Mouse (Mus musculus): ENCODE data around the gene Vps37b. TPM values are rescaled to one million over a fixed set of nuclear protein-coding genes. Genes with fewer than 3 reads are reported as not detected.

Gene Vps37b
- total RNA-seq, 2 experiments from 2014 or later: 41.2 to 47.2 TPM

DNA sequence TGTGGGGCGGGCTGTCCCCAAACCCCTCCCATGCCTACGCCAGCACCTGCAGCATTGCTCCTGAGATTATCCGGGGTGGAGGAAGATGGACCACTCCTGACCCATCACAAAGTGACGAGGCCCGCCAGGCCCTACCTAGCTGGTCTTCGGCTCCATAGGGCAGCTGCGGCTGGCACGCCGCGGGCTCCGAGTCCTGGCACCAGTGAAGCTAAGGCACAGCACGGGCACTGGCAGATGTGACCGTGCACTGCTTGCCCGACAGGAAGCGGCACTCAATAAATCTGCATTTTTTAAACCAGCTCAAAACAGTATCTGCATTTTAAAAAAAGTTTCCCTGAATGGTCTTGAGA lies 26.9 kb downstream of the Vps37b start:
- DNase-seq (ENCODE audit: extremely low spot score in 1 of 2, low spot score in 1 of 2): no peak

DNA sequence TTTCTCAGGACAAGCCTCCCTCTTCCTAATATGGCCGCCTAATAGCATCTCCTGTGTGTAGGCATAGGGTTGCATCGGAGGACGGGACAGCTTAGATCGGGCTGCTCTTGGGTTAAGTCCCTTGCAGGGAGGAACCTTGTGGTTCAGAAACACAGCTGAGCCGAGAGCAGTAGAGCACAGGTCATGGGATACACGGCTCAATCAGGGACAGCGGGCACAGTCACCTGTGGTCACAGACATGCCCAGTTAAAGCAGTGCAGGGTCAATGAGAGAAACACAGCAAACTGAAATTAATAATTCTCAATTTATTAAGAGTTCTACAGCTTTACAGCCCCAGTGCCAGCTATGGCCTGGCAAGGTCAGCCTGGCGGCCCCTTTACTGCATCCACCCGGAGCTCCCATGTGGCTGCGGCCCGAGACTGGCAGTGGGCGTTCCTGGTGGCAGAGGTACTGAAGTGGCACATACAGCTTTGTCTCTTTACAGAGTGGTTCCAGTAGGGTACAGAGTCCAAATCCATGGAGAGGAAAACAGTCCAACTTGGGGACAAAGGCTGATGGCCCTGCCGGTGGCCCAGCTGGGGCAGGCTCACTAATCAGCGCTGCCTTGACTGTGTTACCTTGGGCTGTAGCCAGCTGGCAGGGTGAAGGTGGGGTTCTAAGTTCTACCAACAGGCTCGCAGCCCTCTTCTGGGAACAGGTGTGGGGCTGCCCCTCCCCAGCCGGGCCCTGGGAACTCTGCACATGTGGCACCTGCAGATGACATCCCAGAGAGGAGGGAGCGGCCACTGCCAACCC lies 27.5 kb downstream of the Vps37b start:
- no peak for DNase-seq (ENCODE audit: extremely low spot score in 1 of 2, low spot score in 1 of 2)

DNA sequence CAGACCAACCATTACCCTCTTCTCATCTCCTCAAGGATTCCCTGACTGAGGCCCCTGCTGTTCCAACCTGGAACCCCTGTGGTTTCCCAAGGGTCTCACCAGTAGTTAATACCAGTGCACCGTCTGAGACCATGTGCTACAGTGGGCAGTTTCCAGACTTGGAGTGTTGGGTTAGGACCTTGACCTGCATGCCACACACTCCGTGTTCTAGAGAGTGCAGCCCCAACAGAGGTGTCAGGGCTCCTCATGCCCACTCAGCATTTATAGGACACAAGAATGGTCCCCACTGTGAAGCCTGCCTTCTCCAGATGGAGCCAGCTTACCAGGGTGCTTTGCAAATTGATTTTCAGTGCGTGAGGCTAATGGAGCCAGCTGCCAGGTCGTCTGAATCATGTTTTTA lies 28.7 kb downstream of the Vps37b start:
- DNase-seq (ENCODE audit: extremely low spot score in 1 of 2, low spot score in 1 of 2): no peak

DNA sequence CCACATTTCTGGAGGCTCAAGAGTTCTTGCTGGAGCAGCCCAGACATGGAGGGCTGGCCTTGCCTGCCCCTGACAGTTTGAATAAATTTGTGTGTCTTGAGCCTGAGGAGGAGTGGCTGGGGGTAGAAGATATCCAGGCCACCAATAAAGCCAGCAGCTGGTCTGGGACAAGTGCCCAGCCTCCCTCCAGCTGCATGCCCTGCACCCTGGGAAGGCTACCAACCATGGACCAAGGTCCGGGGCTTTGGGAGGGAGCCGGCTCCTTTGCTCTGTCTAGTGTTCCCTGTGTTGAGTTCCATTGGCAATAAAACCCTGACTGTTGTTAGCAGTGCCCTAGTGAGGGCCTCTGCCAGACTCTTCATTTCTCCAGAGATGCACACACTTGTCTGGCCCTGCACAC lies 29.2 kb downstream of the Vps37b start:
- DNase-seq (ENCODE audit: extremely low spot score in 1 of 2, low spot score in 1 of 2): no peak

DNA sequence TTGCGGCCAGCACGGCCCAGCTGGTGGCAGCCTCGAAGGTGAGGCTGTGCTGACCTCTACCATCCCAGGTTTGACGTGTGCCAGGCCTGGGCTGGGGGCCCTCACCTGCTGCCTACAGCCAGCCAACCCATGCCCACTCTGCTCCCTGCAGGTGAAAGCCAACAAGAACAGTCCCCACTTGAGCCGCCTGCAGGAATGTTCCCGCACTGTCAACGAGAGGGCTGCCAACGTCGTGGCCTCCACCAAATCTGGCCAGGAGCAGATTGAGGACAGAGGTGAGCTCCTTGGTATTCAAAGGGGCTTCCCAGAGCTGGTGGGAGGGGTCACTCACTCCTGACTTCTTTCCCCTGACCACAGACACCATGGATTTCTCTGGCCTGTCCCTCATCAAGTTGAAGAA lies 30.8 kb downstream of the Vps37b start:
- DNase-seq (ENCODE audit: extremely low spot score in 1 of 2, low spot score in 1 of 2): no peak

DNA sequence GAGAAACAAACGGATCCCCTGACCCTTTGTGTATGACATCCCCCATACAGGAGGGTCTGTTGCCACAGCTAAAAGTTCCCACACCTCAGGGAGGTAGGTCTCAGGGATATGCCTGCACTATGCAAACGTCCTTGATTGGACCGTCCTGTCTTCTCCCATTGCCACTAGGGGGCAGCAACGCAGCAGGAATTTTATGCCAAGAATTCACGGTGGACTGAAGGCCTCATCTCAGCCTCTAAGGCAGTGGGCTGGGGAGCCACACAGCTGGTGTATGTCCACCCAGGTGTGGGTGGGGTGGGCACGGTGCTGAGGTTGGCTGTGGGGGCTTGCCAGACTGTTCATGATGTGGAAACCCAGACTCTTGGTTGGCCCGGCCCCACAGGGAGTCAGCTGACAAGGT lies 31.2 kb downstream of the Vps37b start:
- peak; percentile 90 to 99 for DNase-seq (ENCODE audit: extremely low spot score in 1 of 2, low spot score in 1 of 2)

DNA sequence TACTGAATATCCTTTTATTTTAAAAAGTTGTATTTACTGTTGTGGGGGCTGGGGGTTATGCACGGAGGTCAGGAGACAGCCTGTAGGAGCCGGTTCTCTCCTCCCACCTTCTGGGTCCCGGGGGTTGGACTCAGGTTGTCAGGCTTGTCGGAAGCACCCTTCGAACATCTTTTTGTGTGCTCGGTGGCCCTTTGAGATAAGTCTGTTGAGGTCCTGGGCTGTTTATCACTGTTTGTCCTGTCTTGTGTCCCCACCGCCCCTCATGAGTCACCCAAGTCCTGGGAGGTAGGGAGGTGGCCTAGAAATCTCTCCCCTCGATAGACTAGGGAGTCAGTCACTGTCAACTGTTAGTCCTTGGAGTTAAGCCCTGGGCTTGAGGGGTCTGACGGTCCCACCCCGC lies 33.7 kb downstream of the Vps37b start:
- DNase-seq (ENCODE audit: extremely low spot score in 1 of 2, low spot score in 1 of 2): no peak

DNA sequence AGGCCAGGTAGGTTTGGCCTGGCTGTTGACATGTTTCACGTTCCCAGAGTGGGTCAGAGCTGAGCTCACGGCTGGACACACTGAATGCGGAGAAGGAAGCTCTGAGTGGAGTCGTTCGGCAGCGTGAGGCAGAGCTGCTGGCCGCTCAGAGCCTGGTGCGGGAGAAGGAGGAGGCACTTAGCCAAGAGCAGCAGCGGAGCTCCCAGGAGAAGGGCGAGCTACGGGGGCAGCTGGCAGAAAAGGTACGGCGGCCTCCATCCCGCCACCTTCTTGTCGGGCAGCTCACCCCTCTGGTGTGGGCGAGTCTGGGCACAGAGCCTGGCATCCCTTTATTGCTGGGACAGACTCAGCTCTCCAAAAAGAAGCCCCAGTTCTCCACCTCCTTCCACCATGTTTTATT lies 34.3 kb downstream of the Vps37b start:
- DNase-seq (ENCODE audit: extremely low spot score in 1 of 2, low spot score in 1 of 2): no peak

DNA sequence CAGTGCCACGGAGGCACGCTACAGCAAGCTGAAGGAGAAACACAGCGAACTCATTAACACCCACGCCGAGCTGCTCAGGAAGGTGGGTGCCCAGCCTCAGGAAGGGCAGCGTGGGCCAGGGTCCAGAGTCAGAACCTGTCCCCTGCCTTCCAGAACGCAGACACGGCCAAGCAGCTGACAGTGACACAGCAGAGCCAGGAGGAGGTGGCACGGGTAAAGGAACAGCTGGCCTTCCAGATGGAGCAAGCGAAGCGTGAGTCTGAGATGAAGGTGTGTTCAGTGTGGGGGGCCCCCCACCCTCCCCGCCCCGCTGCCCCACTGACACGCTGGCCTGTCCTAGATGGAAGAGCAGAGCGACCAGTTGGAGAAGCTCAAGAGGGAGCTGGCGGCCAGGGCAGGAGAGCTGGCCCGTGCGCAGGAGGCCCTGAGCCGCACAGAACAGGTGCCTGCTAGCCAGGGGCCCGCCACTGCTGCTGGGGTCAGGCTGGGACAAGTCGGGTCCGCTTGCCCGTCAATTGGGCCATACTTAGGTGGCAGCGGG lies 34.8 kb downstream of the Vps37b start:
- no peak for DNase-seq (ENCODE audit: extremely low spot score in 1 of 2, low spot score in 1 of 2)

DNA sequence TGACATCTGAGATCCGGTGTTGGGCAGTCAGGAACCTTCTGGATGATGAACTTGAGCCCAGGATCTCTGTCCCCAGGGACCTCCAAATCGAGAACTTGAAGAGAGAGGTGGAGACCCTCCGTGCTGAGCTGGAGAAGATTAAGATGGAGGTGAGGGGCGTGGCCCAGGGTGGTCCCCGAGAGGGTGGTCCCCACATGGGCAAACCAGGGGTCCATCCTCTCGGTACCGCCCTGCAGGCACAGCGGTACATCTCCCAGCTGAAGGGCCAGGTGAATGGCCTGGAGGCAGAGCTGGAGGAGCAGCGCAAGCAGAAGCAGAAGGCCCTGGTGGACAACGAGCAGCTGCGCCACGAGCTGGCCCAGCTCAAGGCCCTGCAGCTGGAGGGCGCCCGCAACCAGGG lies 35.4 kb downstream of the Vps37b start:
- no peak for DNase-seq (ENCODE audit: extremely low spot score in 1 of 2, low spot score in 1 of 2)

DNA sequence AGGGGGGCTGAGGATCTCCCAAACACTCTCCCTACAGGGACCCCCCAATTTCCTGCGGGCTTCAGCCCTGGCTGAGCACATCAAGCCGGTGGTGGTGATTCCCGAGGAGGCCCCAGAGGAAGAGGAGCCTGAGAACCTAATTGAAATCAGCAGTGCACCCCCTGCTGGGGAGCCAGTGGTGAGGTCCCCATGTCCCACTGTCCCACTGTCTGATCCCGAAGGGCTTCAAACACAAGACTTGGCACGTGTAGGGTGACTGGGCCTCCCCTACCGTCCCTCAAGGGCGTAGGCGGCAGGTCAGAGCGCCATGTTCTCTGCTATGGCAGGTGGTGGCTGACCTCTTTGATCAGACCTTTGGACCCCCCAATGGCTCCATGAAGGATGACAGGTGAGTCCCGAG lies 35.9 kb downstream of the Vps37b start:
- DNase-seq (ENCODE audit: extremely low spot score in 1 of 2, low spot score in 1 of 2): peak in 1 of 2 experiments; percentile 62

DNA sequence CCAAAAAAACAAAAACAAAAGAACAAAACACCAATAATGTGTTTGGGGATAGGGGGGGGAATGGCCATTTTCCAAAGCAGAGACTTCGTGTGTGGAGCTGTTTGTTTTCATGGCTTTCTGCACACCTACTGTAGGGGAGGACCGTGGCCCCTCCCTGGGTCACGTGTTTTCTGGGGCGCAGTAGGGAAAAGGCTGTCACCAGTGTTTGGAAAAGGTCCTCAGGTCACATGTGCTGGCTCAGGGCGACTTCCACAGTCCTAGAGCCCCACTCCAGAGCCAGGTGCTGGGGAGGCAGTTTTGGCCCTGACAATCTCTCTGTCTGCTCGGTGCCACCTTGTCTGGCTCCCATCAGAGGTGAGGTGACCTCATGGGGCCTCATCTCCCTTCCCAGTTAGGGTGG lies 36.7 kb downstream of the Vps37b start:
- DNase-seq (ENCODE audit: extremely low spot score in 1 of 2, low spot score in 1 of 2): no peak

DNA sequence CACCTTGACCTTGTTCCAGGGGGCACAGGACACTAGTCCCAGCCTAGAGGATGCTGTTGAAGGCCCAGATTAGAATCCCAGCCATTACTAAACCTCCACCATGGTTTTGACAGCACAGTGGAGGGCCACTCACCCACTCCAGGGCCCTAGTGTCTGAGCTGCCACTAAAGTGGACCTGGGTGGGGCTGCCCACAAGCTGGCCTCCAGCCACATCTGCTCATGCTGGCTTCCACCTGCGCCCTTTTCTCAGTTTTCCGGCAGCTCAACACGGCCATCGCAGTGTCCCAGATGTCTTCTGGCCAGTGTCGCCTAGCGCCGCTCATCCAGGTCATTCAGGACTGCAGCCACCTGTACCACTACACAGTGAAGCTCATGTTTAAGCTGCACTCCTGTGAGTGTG lies 37.6 kb downstream of the Vps37b start:
- no peak for DNase-seq (ENCODE audit: extremely low spot score in 1 of 2, low spot score in 1 of 2)

DNA sequence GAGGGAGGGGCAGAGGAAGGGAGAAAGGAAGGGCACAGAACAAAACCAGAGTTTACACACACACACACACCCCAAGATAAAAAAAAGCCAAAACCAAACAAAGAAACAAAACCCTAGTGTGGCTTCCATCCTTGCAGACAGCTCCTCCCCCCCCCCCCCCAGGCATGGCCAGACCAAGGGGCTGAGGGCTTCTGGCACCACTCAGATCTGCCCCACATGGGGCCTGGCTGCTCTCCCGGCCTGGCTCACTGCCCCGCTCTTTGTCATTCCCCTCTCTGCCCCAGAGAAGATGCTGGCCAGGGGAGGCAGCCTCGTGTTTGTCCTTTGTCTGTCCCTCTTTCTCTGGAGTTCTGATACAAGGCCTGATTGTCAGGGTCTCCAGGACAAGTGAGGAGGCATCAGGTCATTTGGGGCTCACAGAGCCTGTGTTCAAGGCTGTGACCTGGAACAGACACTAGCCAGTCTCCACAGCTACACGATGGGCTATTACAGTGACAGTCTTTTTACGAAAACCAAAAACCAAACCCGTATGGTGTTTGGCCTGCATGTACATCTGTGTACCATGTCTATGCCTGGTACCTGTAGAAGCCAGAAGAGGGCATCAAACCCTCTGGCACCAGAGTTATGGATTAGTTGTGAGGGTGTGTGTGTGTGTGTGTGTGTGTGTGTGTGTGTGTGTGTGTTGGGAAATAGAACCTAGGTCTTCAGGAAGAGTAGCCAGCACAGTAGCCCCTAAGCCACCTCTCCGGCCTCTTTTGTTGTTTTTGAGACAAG lies 38.6 kb downstream of the Vps37b start:
- peak in 1 of 2 experiments; percentile 73 for DNase-seq (ENCODE audit: extremely low spot score in 1 of 2, low spot score in 1 of 2)

DNA sequence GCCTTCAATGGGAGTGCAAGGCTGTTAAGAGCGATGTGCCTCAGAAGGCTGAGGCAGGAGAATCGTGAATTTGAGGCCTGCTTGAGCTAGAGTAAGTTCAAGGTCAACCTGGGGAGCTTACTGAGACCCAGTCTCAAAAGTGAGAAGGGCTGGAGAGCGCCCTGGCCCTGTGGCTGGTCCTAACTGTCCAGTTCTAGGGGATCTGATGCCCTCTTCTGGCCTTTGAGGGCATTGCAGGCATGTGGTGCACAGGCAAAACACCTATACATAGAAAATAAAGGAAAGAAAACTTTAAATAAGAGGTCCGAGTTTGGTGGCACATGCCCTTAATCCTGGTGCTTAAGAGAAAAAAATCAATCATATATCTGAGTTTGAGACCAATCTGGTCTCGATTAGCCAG lies 39.3 kb downstream of the Vps37b start:
- DNase-seq (ENCODE audit: extremely low spot score in 1 of 2, low spot score in 1 of 2): peak; percentile 75 to 94

DNA sequence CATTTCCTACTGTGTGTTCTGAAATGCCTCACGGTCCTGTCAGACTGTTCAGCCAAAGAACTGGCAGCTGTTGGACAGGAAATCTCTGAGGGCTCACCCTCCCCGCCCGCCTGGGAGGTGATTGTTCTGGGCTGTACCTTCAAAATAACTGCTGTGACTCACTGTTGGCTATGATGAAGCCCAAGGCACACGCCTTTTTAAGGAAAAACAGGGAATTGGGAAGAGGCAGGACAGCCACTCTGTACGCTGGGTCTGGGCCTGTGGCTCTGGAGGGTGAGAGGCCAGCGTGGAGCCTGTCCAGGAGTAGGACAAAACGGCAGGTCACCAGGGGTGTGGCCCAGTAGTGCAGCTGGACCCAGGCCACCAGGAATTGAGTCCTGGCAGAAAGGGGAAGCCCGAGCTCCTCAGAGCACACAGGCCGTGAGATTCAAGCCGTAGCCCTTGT lies 39.9 kb downstream of the Vps37b start:
- no peak for DNase-seq (ENCODE audit: extremely low spot score in 1 of 2, low spot score in 1 of 2)

DNA sequence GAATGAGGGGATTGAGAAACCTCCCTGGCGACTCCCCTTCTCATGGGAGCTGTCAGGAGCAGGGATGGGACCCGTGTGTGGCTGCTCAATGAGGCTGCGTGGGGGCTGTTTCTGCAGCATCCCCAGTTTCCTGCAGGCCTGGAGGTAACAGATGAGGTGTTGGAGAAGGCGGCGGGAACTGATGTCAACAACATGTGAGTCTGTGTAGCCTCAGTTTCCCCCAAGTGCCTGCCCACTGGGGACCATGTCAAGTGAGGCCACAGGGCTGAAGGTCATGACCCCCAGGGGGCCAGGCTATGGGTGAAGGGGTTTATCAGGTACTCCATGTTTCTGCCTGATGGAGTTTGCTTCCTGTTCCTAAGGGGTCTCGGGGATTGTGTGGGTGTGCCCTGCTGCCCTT lies 40.7 kb downstream of the Vps37b start:
- DNase-seq (ENCODE audit: extremely low spot score in 1 of 2, low spot score in 1 of 2): no peak

DNA sequence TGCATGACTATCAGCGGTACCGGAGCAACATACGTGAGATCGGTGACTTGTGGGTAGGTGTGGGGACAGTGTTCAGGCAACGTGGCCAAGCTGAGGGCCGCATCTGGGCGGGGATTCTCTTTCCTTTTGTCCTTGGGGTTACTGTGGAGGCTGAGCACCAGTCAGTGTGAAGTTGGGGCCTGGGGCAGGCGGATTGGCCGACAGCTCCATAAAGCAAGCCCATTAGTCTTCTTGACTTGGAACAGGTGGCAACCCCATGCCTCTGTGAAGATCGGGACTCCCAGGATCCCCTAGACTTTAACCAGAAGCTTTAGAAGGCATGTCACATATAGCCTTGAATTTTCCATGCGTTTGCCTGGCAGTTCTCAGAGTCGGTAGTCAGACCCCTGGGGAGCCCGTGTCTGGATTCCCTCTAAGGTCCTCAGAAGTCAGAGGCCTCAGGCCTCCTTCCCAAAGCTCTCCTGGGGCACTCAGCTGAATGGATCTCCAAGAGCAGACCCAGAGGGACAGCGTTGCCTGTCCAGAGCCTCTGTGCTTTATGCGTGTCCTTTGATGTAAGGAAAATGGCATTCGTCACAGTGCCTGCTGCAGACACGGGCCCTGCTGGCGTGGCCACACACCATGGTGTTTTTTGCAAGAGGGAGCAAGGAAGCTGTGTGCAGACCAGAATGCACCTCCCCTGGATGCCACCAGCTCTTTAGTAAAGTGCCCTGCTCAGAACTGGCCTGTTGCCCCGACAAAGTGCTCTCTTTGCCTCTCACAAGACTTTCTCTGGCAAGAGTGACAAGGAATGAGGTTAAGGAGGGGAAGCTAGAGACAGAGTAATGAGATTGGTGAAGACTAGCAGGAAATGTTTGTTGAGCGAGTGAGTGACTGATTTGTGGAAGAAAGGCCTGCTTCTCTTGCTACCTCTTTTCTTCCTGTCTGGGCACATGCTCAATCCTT lies 41.9 kb downstream of the Vps37b start:
- no peak for DNase-seq (ENCODE audit: extremely low spot score in 1 of 2, low spot score in 1 of 2)

DNA sequence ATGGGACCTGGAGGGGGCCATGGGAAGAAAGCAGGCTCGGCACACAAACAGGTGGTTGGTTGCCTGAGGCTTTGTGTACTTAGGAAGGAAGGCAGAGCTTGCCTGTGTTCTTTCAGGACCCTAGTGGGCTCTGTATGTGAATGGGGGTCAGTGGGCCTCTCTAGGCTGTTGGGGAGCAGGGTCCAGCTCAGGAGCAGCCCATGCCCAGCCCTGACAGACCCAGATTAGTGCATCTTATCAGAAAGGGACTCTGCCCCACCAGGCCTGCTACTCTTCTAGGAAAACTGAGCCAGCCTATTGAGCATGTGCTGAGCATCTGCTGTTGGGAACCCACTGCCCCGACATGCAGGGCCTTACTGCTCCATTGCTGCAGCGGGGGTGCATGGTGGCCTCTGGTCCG lies 44.6 kb downstream of the Vps37b start:
- DNase-seq (ENCODE audit: extremely low spot score in 1 of 2, low spot score in 1 of 2): no peak

DNA sequence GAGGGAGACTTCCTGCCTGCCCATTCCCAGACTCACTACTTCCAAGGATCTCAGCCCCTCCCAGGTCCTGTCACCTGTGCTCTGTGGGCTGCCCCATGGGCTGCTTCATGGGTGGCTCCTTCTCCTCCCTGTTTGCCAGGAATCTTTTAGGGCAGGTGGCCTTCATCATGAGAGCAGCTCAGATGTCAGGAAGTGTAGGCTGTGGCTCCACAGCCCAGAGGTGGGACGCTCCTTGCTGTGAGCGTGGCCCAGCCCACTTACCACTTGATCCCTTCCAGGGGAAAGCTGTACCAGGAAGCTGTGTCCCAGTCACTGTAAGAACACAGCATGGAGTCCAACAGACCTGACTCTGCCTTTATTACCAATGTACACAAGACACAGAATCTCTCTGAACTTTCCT lies 45.1 kb downstream of the Vps37b start:
- no peak for DNase-seq (ENCODE audit: extremely low spot score in 1 of 2, low spot score in 1 of 2)

DNA sequence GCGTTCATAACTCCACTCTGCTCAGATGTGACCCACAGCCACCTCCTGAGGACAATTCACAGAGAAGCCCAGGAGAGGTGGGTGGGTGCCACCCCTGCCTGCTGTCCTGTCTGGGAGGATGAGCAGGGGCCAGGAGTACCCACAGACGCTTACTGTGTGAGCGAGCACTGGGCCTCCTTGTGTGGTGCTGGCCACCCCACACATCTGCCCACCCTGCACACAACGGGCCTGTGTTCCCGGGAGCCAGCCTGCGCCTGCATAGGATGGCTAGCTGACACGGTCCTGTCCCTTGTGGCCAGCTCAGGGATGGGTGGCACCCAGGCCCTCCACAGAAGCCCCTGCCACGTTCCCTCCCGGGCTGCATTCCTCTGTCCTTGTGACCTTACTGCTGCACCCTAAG lies 46.6 kb downstream of the Vps37b start:
- no peak for DNase-seq (ENCODE audit: extremely low spot score in 1 of 2, low spot score in 1 of 2)
